Mouse (Mus musculus) cerebellum, adult 2 months (tissue): ENCODE data around the gene Inpp5f.
"Not testable (repeated sequence)": the region's sequence is repeated elsewhere in the genome, so short reads cannot be mapped to it uniquely, and the experiment has no call there.

Source experiments
- CTCF ChIP-seq: fragments of 200-500 bp; IDR thresholded peaks from 2 replicates; pipeline ENCODE4 v1.5.1; 2011; ENCODE audit warnings: low read depth, mild to moderate bottlenecking, control low read depth, low read length, moderate library complexity, borderline replicate concordance; ENCODE audit not compliant: insufficient read depth
- POLR2A ChIP-seq: fragments of 200-500 bp; IDR thresholded peaks from 2 replicates; pipeline ENCODE4 v1.6.1; 2011; ENCODE audit warnings: low read length, control low read depth, borderline replicate concordance; ENCODE audit not compliant: insufficient read depth

- not testable (repeated sequence) for TF ChIP-seq CTCF, POLR2A
These were observed 1.2 kb upstream of the Inpp5f start for GRCm38 (mm10) chr7:128609936-128610335.
